Mouse (Mus musculus) thymus, adult 2 months (tissue): Measurements from ENCODE around the gene Xpot.

Experiments
- CTCF ChIP-seq: fragments of 200-500 bp; IDR thresholded peaks from 2 replicates; pipeline ENCODE4 v1.5.1; 2012; ENCODE audit warnings: mild to moderate bottlenecking, control low read depth, low read length, moderate library complexity, borderline replicate concordance; ENCODE audit not compliant: control insufficient read depth, poor library complexity, insufficient read depth; ENCODE audit errors: extremely low read depth
- POLR2A ChIP-seq: fragments of 200-500 bp; IDR thresholded peaks from 2 replicates; pipeline ENCODE4 v1.6.1; 2012; ENCODE audit warnings: mild to moderate bottlenecking, low read length, control low read depth, moderate library complexity; ENCODE audit not compliant: control insufficient read depth, poor library complexity, insufficient read depth; ENCODE audit errors: extremely low read depth

DNA sequence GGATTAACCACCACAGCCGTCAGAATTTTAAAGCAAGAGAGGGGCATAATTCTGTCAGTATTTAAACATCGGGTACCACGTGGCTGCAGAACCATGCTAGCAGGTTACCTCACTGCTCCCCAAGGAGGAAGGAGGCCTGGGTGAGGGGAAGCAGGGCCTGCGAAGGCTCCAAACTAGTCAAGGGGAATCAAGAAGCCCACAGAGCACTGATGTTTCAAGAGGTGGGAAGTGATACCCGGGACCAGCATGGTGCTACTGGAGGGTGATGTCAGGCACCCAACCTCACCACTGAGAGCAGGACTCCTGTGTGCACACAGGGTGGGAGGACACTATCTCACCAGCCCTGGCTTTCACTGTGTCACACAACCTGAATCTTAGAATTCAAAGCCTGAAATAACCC lies 76.5 kb downstream of the Xpot start:
- TF ChIP-seq CTCF (no peak), POLR2A (no peak)
